Mouse (Mus musculus) left cerebral cortex, postnatal 36 days (tissue): ENCODE measurements around the gene Pde5a. TPM values are rescaled to one million over a fixed set of nuclear protein-coding genes. Genes with fewer than 3 reads are reported as not detected.

Experiments
- DNase-seq, 2 experiments: peaks; one replicate each; pipeline ENCODE4 v3.0.0; 2021 to 2022; ENCODE audit warnings: low spot score in 2 of 2, mixed read lengths in 1 of 2
- intact Hi-C: fragments of 180-260 bp; cut with DNase I; formaldehyde crosslinking; loops from one replicate; pipeline ENCODE4 v1.15.1; 2025
- total RNA-seq, 2 experiments: library from RNA; stranded (reverse); gene quantifications; 2 replicates each; pipeline ENCODE4 v1.2.3; 2021

The Pde5a gene
- total RNA-seq, 2 experiments from 2014 or later, result 10.0 to 17.3 TPM

DNA sequence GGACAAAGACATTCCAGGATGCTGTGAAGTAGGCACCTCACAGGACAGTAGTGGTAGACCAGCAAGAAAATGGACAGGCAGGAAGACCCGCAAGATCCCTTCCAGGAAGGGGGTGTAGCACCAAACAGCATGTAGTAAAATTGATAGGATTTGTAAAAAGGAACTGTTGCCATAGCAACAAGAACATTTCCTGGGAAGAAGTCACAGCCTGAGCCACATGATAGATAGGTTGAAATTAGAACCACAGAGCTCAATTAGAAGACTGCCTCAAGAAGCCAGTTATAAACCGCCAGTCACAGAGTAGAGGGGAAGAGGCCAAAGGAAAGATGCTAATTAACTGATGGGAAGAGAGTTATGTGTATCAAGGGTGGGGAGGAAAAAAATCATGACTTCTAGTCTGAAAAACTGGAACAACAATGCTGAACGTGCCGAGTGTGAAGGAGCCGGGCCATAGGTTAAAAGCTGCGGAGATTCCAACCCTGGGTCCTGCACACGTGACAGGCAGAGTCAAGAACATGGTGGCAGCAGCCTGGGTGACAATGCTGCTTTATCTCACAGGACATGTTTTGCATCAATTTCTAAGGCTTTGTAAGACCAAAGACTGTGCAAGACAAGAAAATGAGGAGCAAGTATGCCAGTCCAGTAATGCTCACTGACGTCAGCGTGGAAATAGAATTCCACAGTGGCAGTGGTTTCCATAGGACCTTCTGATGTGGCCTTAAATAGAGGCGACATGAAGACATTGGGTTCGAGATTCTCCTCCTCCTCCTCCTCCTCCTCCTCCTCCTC is 99.7 kb downstream of the Pde5a start:
- intact Hi-C loops, result no loop called here
- DNase-seq, result no peak

DNA sequence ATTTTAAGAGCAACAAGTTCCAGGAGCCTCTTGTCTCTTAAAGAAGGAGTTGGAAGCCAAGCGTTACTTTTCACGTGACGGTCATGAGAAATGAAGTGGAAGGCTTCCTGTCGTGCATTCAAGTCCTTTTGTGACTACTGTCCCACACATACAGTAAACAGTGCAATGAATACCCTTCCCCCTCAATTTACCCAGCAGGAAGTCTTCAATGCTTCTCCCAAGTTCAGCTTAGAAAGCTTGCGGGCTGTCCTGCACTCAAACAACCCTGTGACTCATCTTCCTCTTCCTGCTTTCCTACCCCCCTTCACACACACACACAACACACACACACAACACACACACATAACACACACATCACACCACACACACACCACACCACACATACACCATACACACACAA is 105.8 kb downstream of the Pde5a start:
- DNase-seq, result no peak
- intact Hi-C loops, result no loop called here

DNA sequence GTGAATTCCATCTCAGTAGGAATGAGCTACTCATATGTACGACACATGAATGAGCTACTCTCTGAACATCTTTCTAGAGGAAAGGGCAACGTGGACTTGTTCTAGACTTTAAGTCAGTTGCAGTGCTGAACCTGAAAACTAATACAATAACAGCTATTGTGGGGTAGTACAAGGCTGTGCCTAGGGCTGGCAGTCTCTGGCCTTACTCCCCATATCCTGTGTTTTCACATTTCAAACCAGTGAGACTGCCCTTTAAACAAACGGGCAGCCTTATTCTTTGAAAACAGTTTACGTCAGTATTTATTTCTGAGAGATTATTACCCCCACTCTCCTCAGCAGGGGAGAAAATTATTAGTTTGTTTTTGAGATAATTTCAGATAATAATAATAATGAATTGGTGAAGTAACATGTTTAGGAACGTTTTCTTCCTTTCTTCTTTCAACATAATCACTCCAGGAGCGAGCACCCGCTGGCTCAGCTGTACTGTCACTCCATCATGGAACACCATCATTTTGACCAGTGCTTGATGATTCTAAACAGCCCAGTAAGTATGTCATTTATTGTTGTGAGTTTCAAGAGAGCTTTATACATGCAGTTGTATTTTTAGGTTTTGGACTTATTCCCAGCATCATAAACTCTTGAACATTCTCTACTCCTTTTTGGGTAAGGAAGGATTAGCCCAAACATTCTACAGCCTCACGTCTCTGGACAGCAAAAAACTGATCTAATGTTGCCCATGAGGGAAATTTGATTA is 106.5 kb downstream of the Pde5a start:
- DNase-seq, result no peak
- intact Hi-C loops, result no loop called here

DNA sequence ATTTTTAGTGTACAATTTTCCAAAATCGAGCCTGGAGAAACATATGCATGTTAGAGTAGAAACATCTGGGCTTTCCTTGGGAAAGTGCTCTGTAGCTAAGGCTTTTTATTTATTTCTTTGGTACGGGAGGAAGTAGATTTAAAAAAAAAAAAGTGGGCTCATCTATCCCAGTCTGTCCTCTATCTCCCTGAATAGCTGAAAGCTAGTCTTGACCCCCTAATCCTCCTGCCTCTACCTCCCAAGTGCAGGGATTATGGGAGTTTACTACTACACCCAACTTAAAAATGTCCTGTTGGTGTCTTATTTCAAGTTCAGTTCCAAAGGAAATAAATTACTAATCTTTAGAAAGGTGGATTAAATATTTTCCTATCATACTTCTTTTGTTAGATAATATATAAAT is 108.9 kb downstream of the Pde5a start:
- no peak for DNase-seq
- intact Hi-C loops, result no loop called here

DNA sequence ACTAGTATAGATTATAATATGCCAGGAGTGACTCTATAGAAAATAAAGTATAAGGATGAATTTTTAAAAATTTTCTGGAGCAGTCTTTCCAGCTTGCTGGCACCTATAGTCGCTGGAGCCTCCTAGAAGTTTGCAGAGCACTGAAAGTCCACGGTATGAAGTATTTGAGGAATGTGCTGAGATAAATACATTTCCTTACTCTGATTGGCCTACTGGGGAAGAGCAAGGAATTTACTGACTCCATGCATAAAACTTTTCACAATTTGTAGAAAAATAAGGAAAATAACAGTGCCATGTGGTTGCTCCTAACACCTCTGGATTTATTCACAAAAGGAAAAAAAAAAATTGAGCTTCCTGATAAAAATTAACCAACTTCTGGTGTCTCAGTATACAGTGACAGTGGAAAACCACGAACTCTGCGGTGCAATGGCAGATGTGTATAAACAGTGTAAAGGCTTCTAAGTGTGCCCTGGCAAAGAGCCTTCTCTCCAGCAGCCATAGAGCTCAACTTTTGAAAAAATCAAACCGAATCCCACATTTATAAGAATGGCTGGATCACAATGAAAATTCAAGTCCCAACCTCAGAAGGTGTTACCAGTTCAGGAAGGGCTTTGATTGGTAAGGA is 119.8 kb downstream of the Pde5a start:
- DNase-seq, result no peak
- intact Hi-C loops, result no loop called here

DNA sequence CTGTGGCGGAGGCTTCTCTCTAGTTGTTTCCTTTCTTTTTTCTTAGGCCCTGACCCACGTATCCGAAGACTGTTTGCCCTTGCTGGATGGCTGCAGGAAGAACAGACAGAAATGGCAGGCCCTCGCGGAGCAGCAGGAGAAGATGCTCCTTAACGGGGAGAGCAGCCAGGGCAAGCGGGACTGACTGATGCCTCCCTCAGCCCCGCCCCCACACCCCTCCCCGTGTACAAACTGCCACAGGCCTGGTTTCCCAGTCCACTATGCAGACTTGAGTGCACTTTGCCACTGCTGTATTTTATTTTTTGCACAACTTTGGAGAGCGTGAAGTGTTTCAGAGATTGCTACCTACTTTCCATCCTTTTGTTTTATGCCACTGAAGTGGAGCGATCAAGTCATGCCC is 126.4 kb downstream of the Pde5a start:
- no peak for DNase-seq
- intact Hi-C loops, result no loop called here

DNA sequence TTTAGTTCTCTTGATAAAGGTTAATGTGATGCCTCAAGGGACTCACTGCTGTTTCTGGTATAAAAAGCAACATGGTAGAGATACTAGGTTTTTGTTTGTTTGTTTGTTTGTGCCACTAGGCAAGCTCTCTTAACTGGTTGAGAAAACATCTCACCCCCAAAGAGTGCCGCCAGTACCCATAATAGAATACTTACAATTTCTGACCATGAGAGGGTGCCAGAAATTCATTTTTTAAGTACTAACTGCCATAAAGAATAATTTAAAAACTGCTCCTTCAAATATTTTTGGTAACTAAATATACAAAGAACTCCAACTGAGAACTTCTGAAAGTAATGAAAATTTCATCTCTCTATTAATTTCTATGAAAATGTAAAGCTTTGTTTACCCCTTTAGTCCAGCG is 131.1 kb downstream of the Pde5a start:
- DNase-seq, result no peak
- intact Hi-C loops, result no loop called here

DNA sequence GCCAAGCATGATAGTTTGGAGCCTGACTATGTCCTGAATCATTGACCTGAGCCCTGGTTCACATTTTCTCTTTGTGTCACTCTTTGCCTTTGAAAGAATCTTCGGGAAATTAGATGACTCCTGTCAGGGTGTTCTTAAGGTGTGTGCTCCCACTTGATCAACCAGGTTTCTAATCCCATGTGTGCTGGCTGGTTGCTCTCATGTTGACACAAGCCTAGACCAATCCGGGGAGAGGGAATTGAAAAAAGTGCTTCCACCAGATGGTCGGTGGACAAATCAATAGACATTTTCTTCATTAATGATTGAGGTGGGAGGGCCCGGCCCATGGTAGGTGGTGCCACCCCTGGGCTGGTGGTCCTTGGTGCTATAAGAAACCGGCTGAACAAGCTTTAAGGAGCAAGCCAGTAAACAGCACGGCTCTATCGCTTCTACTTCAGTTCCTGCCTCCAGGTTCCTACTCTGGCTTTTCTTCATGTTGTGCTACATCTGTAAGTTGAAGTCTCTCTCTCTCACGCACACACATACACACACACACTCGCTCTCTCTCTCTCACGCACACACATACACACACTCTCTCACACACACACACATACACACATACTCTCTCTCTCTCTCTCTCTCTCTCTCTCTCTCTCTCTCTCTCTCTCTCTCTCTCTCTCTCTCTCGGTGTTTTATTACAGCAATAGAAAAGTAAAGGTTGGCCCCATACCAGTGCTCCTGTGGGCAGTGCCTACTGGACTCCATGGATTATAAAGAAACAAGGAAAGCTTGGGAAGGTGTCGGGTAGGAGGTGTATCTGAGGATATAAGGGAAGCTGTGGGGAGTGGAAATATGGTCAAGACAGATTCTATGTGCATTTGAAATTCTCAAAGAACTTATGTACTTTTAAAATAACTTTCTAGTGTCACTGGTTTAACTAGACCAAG is 132.1 kb downstream of the Pde5a start:
- DNase-seq, result no peak
- intact Hi-C loops, result no loop called here

DNA sequence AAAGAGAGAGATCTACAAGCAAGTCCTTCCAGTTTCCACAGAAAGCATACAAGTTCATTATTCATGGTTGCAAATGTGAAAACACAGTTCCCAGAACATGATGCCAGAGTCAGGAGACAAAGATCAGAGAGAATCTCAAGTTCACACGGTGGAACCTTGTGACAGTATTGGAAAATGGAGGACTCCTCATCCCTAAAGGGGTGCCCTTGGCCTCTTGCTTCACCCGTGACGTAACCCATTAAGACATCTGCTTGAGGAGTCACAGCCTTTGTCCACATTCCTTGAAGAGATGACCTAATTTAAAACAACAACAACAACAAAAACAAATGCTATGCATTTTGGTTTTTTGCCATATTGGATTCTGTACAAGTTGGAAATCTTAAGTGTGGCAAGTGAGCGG is 136.3 kb downstream of the Pde5a start:
- DNase-seq, result no peak

DNA sequence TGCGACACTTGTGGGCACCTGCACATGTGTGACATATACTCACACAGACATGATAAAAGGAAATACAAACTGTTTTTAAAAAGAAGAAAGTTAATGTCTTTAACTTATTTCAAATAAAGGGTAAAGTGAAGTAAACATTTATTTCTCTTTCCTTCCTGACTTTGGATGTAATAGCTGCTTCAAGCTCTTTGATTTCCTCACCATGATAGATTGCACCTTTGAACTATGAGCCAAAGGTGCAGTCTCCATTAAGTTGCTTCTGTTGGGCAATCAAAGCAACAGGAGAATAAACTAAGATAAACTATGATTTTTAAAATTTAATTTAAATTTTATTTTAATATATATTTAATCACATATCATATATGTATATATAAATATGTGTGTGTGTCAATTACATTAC is 139.5 kb downstream of the Pde5a start:
- intact Hi-C loops, result no loop called here
- DNase-seq, result no peak

More for the DNA sequence above, 136.3 kb downstream of the Pde5a start:
- intact Hi-C loops, result no loop called here

DNA sequence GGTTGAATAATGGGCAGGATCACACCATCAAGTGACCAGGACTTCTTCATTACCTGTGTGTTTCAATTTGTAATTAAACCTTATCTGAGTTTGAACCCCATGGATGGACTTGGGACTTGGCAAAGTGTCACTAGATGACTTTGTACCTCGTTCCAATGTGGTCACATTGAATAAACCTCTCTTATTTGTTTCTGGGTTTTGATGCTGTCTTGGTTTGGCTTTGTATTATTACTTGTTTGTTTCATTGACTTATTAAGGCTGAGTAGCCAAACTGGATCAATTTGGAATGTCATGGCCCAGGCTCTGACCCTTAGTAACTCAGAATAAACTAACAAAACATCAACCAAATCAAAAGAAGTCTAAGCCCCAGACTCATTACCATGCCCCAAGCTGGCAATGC is 142.8 kb downstream of the Pde5a start:
- intact Hi-C loops, result no loop called here
- DNase-seq, result no peak

DNA sequence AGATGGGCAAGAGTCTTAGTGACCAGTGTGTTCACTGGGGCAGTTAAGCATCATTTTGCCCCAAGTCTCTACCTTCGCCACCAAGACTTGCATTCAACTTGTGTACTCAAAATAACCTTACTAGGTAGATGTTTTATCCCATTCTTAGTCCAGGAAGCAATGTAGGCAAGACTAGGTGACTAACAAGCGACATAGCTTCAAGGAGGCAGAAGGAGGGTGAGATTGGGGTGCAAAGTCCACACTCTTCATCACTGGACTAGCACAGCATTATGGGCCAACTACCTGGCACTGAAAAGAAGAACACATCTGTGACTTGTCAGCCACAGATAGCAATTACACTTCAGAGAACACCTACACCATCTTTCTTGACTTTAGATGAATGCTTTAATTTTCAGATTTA is 148.1 kb downstream of the Pde5a start:
- no peak for DNase-seq
- intact Hi-C loops, result no loop called here

DNA sequence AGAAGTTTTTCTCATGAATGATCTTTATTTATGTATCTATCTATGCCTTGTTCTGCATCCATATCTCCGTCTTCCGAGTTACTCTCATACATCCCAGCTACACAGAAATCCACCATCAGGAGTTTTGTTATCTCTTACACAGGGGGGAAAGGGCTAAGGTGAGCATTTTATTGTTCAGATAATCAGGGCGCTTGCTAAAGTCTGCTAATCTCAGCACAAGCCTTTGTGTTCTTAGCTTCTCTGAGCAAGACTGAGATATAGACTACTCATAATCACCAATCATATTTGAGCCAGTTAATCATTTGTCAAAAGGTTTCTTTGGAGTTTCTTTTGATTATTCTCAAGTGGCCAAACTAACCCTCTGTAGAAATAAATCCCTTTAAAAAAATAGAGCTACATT is 148.8 kb downstream of the Pde5a start:
- intact Hi-C loops, result no loop called here
- no peak for DNase-seq

DNA sequence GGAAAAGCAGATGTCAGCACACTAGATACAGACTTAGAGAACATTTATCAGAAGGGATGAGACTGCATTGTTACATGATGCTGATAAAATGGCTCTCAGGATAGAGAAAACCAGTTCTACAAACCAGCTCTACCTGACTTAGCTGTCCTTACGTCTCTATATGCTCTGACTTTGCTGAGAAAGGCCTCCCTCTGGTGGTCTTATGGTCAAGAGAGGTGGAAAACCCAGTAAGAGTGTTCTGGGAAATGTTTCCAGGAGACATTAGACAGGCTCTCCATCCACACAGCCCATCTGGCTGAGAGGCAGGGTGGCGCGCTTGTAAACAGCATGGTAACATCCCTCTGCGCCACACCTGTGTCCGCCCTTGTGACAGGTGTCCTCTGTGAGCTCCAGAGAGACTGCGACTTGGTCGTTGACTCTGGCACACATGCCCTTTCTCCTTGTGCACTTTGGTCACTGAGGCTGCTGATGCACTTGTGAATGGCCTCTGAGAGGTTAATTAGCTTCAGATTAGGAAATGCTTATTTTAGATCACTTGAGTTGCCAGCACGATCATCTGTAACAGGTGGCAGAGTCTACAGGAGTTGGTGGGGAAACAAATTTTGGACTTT is 150.1 kb downstream of the Pde5a start:
- no peak for DNase-seq
- intact Hi-C loops, result no loop called here

DNA sequence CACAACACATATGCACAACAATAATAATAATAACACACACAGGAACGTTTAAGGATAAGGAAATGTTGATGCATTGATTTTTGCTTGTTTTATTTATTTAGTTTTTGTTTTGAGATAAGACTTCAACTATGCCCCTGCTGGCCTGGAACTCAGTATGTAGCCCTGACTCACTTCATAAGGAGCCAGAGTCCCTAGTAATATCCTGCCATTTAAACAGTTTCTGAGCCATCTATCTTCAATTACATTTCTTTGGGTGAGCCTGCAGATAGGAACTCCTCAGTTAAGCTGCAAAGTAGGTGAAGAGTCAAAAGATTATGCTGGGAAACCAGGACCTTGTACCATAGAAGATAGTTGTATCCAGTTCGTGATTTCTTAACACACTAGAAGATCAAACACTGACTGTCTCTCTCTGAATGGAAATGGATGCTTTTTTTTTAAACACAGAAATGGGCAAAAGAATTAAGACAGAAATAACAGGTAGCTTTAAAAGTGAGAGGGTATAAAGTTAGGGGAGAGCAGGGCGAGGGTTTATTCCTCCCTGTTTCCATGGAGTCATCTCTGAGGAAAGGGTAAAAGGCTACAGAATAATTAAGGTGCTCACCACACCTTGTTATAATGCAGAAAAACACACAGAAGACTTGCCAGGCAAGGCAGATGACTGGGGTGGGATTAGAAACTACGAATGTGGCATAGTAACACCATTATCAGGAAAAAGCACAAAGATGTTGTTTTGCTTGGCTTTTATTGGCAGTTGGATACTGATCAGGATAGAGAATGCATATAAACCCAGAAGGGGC is 159.0 kb downstream of the Pde5a start:
- intact Hi-C loops, result no loop called here
- no peak for DNase-seq

DNA sequence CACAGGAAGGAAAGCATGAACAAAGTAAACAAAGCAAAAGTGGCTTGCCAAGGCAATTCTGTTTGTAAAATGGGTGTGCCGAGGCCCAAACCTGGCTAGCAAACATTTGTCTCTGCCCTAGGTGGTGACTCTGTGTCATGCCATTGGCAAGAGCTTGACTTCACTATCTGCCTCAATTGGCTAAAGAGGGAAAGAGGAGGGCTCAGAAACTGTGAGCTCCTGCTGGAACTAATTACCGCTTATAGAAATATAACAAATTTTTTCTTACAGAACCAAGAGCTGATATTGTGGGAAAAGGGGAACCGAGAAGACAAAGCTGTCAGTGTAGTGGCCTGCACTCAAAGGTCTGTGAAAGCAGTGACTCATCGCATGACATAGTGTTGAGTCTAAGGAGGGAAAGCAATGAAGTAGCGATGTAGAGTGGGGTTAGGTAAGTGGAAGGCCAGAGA is 159.6 kb downstream of the Pde5a start:
- DNase-seq, result no peak
- intact Hi-C loops, result no loop called here

DNA sequence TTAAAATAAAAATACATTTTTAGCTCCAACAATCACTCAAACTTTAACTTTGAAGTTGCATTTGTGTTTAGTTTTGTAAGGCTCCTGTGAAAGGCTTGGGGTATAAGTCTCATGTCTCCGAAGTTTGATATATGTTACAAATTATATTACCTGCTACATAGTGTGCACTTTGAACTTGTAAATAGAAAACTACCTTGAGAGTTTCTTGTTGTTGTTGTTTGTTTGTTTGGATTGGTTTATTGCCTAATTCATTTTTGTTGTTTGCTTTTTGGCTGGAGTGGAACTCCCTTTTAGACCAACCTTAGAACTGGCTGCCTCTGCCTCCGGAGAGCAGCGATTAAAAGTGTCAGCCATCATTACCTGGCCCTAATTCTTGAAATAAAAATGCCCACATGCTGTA is 166.0 kb downstream of the Pde5a start, which contains the start of gene Fabp2:
Gene Fabp2, plus strand, starts transcription at position 301 of the 400 bp plus-strand sequence.
- no peak for DNase-seq
- intact Hi-C loops, result no loop called here

DNA sequence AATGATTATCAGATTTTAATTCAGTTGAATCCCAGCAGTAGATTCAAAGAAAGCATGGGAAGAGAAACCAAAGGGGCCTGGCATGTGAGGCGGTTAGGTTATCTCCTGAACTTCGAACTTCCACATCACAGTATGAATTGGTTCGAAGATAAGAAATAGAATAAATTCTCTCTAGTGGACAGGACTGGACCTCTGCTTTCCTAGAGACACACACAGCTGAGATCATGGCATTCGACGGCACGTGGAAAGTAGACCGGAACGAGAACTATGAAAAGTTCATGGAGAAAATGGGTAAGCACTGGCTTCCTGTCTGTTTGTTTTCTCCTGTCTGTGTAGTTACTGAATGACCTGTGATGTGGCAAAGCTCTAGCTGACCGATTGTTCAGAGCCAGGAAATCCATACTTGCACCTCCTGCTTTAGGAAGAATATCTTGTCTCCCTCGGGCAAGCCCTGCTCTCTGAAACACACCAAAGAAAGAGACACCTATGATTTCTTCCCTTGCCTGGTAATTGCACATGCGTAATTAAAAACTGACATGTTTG is 166.5 kb downstream of the Pde5a start:
- intact Hi-C loops, result no loop called here
- no peak for DNase-seq
